Mouse (Mus musculus): Measurements from ENCODE around the gene Dnmt3a. TPM values are rescaled to one million over a fixed set of nuclear protein-coding genes. Genes with fewer than 3 reads are reported as not detected.

Dnmt3a gene
- polyA plus RNA-seq, 1 experiment from 2014 or later, result 53.8 TPM

DNA sequence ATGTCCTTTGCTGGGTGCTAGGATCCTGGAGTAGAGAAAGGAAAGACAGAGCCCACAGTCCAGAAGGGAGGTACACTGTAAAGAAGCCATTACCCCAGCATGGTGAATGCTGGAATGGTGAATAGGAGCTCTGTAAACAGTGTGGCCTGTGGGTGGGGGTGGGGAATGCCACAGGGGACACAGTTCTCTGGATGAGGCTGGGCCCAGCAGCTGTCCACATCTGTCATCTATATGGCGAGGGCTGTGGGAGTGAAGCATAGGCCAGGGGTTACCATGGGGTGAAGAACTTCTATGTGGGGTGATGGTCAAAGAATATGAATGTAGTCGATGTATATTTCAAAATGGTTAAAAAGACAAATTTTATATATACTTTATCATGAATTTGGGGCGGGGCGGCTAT, 52.9 kb downstream of the Dnmt3a start:
- WGBS, result 81% methylated on average over 4 of the region's 4 CpGs
- Histone ChIP-seq H3K36me3 (ENCODE audit: control insufficient read depth, insufficient read depth, low read length) (0 out of 2 replicates have a peak, but pooled peaks cover 4% of the 10 kb centered on the region), H3K9ac (ENCODE audit: low read depth, low read length) (no peak overlapping the region)

DNA sequence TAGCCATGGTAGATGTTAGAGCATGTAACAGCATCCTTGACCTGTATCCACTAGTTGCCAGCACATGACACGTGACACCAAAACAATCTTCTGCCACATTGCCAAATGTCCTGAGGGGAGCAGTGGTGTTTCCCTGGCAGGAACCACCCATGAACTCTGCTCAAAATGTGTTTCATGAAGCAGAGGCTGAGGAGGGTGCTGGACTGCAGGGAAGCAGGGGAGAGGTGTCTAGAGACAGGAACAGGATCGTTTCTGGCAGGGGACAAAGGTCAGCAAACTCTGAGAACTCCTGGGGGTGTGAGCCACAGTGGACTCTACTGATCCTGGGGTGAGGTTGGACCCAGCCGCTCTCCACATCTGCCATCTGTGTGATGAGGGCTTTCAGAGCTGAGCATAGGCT, 53.7 kb downstream of the Dnmt3a start:
- no peak overlapping the region for H3K9ac ChIP-seq (ENCODE audit: low read depth, low read length)
- no peak overlapping the region for H3K27ac ChIP-seq (ENCODE audit: low read length)
- H3K36me3 ChIP-seq (ENCODE audit: control insufficient read depth, insufficient read depth, low read length), result 0 out of 2 replicates have a peak, but pooled peaks cover 4% of the 10 kb centered on the region
- no peak overlapping the region for H3K4me2 ChIP-seq (ENCODE audit: low read depth, low read length)
- peaks cover 39% of the 10 kb centered on the region for H3K4me1 ChIP-seq (ENCODE audit: control insufficient read depth, insufficient read depth, low read length)
- no peaks in the 10 kb centered on the region for H3K9me3 ChIP-seq (ENCODE audit: control insufficient read depth, low read length)
- no peaks in the 10 kb centered on the region for H3K27me3 ChIP-seq (replicated peaks; ENCODE audit: control insufficient read depth, insufficient read depth, low read length)
- H3K4me3 ChIP-seq (ENCODE audit: low read length), result no peak overlapping the region
- 56% methylated on average over 3 of the region's 3 CpGs for WGBS
- ATAC-seq, result no peak

More for the DNA sequence above, 52.9 kb downstream of the Dnmt3a start:
- Histone ChIP-seq H3K4me2 (ENCODE audit: low read depth, low read length) (no peak overlapping the region), H3K4me3 (ENCODE audit: low read length) (no peak overlapping the region), H3K27ac (ENCODE audit: low read length) (no peak overlapping the region), H3K9me3 (ENCODE audit: control insufficient read depth, low read length) (no peaks in the 10 kb centered on the region), H3K27me3 (replicated peaks; ENCODE audit: control insufficient read depth, insufficient read depth, low read length) (no peaks in the 10 kb centered on the region), H3K4me1 (ENCODE audit: control insufficient read depth, insufficient read depth, low read length) (peaks cover 41% of the 10 kb centered on the region)
- ATAC-seq, result no peak

DNA sequence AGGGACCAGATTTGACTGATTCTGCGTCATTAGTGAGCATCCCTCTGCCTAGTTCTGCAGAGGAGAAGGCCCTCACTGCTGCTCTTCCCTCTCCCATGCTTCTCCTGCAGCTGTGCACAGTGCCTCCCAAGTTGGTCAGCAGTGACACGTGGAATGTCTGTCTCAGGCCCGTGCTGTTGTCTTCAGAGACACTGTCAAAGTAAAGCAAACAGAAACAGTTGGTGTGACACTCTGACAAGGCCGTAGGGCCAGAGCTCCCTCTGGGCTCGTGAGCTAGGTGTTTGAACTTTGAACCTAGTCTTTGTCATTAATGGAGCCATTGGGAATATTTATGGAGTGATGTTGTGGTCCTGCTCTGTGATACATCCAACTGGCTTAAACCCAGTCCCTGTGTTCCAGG, 54.2 kb downstream of the Dnmt3a start:
- ATAC-seq, result no peak
- Histone ChIP-seq H3K9me3 (ENCODE audit: control insufficient read depth, low read length) (no peaks in the 10 kb centered on the region), H3K36me3 (ENCODE audit: control insufficient read depth, insufficient read depth, low read length) (0 out of 2 replicates have a peak, but pooled peaks cover 4% of the 10 kb centered on the region), H3K4me3 (ENCODE audit: low read length) (no peak overlapping the region), H3K27ac (ENCODE audit: low read length) (no peak overlapping the region), H3K4me1 (ENCODE audit: control insufficient read depth, insufficient read depth, low read length) (peaks cover 35% of the 10 kb centered on the region), H3K27me3 (replicated peaks; ENCODE audit: control insufficient read depth, insufficient read depth, low read length) (no peaks in the 10 kb centered on the region), H3K4me2 (ENCODE audit: low read depth, low read length) (no peak overlapping the region), H3K9ac (ENCODE audit: low read depth, low read length) (no peak overlapping the region)
- WGBS, result 46% methylated on average over 5 of the region's 5 CpGs

DNA sequence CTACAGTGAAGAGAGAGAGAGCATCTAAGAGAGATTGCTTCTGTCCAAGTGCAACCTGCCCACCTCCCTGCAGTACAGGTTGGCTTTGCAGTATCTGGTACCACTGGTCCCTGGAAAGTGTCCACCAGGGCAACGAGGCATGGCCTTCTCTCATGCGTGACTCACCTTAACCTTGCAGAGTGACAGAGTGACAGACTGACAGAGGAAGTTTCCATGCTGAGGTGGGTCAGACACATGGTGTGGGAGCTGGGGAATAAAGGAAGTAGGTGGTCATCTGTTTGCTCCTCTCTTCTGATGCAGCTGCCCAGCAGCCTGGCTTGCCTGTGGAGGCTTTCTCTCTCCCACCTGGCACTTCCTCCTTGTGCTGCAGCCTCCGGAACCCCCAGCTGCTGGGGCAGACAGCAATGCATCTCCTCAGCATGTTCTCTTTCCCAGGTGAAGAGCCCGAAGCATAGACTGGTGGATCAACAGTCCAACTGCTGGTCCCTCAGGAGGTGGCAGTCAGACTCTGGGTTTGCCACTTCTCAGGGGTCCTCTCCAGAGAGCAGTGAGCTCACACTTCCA, 55.9 kb downstream of the Dnmt3a start:
- no peak for ATAC-seq
- Histone ChIP-seq H3K4me3 (ENCODE audit: low read length) (no peak overlapping the region), H3K27ac (ENCODE audit: low read length) (no peak overlapping the region), H3K9ac (ENCODE audit: low read depth, low read length) (no peak overlapping the region), H3K36me3 (ENCODE audit: control insufficient read depth, insufficient read depth, low read length) (peaks cover 15% of the 10 kb centered on the region; the same call in 1 of the 2 replicates), H3K27me3 (replicated peaks; ENCODE audit: control insufficient read depth, insufficient read depth, low read length) (no peaks in the 10 kb centered on the region), H3K9me3 (ENCODE audit: control insufficient read depth, low read length) (no peaks in the 10 kb centered on the region), H3K4me2 (ENCODE audit: low read depth, low read length) (no peak overlapping the region), H3K4me1 (ENCODE audit: control insufficient read depth, insufficient read depth, low read length) (peaks cover 32% of the 10 kb centered on the region)
- 73% methylated on average over 4 of the region's 4 CpGs for WGBS

DNA sequence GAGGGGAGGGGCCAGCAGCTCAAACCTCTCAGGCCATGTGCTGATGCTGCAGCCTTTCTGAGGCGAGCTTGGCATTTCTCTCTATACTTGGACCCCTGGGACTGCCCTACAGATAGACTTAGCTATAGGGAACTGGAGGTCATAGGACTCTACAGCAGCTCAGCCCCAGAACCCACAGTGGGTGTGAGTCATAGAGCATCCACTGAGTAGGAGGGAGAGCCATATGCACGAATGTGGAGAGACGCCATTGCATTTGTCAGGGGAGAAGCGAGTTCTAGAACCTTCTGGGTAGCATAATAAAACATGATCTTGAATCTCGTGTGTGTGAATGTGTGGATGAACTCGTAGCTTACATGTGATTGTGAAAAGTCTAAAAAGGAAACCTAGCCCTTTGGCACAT, 56.4 kb downstream of the Dnmt3a start:
- H3K4me3 ChIP-seq (ENCODE audit: low read length), result no peak overlapping the region
- peaks cover 15% of the 10 kb centered on the region; the same call in 1 of the 2 replicates for H3K36me3 ChIP-seq (ENCODE audit: control insufficient read depth, insufficient read depth, low read length)
- no peak for ATAC-seq
- H3K27me3 ChIP-seq (replicated peaks; ENCODE audit: control insufficient read depth, insufficient read depth, low read length), result no peaks in the 10 kb centered on the region
- H3K4me1 ChIP-seq (ENCODE audit: control insufficient read depth, insufficient read depth, low read length), result peaks cover 32% of the 10 kb centered on the region
- H3K4me2 ChIP-seq (ENCODE audit: low read depth, low read length), result no peak overlapping the region
- H3K9me3 ChIP-seq (ENCODE audit: control insufficient read depth, low read length), result no peaks in the 10 kb centered on the region
- H3K27ac ChIP-seq (ENCODE audit: low read length), result no peak overlapping the region
- no peak overlapping the region for H3K9ac ChIP-seq (ENCODE audit: low read depth, low read length)
- WGBS, result 87% methylated on average over 6 of the region's 6 CpGs

DNA sequence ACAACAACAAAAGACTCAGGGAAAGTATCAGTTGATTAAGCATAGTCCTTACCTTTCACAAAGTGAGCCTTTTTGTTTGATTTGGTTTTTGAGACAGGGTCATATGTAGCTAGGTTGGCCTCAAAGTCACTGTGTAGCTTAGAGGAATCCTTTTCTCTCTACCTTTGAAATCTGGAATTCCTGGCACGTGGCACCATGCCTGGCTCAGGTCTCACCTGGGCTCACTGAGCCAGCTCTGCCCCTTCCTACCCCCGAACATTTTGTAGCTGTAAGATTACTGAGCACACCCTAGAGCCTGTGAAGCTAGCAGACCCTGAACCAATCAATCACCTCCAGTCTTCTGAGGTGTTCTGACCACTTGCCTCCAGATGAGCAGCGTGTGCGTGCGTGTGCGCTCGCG, 58.4 kb downstream of the Dnmt3a start:
- no peak for ATAC-seq
- H3K36me3 ChIP-seq (ENCODE audit: control insufficient read depth, insufficient read depth, low read length), result peaks cover 23% of the 10 kb centered on the region
- WGBS, result 89% methylated on average over 8 of the region's 8 CpGs

DNA sequence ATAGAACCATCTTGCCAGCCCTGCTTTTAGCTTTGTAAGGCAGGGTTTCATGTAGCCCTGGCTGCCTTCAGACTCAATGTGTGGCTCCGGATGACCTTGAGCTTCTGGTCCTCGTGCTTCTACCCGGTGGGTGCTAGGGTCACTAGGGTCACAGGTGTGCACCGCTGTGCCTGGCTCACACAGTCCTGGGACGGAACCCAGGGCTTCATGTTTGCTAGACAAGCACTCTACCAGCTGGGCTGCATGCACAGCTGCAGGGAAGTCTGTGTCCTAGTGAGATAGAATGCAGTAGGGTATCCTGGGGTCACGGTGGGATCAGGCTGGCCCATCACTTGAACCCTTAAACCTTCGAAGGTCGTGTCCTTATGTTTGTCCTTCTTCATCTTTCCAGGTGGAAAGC, 59.8 kb downstream of the Dnmt3a start:
- 82% methylated on average over 8 of the region's 8 CpGs for WGBS
- Histone ChIP-seq H3K4me3 (ENCODE audit: low read length) (no peak overlapping the region), H3K4me1 (ENCODE audit: control insufficient read depth, insufficient read depth, low read length) (peaks cover 26% of the 10 kb centered on the region), H3K9me3 (ENCODE audit: control insufficient read depth, low read length) (no peaks in the 10 kb centered on the region), H3K27ac (ENCODE audit: low read length) (no peak overlapping the region), H3K4me2 (ENCODE audit: low read depth, low read length) (no peak overlapping the region), H3K9ac (ENCODE audit: low read depth, low read length) (no peak overlapping the region), H3K36me3 (ENCODE audit: control insufficient read depth, insufficient read depth, low read length) (peaks cover 23% of the 10 kb centered on the region), H3K27me3 (replicated peaks; ENCODE audit: control insufficient read depth, insufficient read depth, low read length) (no peaks in the 10 kb centered on the region)
- ATAC-seq, result no peak

More for the DNA sequence above, 58.4 kb downstream of the Dnmt3a start:
- Histone ChIP-seq H3K4me1 (ENCODE audit: control insufficient read depth, insufficient read depth, low read length) (peaks cover 29% of the 10 kb centered on the region), H3K4me2 (ENCODE audit: low read depth, low read length) (no peak overlapping the region), H3K27me3 (replicated peaks; ENCODE audit: control insufficient read depth, insufficient read depth, low read length) (no peaks in the 10 kb centered on the region), H3K4me3 (ENCODE audit: low read length) (no peak overlapping the region), H3K27ac (ENCODE audit: low read length) (no peak overlapping the region), H3K9me3 (ENCODE audit: control insufficient read depth, low read length) (no peaks in the 10 kb centered on the region), H3K9ac (ENCODE audit: low read depth, low read length) (no peak overlapping the region)

DNA sequence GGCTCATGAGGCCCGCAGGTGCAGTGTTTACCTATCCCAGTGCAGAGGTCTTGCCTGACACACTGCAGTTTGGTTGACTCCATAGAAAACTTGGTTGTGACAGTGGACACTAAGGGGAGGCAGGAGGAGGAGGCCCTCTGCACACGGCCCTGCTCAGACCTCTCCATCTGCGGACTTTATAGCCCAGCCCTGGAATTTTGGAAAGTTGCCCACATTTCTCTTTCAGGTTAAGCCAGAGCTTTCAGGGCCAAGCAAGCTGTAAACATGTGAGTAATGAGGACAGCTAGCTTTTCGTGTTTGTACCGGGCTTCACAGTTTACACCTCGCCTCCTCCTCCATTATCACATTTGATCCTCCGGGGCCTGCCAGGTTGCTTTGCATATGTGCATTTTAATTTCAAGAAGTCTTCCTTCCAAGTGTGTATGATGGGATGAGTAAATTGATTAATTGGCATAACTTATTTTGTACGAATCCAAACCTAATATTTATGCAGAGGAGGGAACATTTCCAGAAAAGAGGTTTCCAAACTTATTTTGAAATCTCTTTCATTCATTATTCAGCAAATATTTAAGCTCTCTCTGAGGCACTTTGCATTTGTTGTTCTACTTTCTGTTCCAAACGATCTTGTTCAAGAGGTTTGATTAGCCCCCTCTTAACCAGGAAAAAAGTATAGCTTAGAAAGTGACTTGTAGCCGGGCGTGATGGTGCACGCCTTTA, 61.0 kb downstream of the Dnmt3a start:
- peak; percentile 9; the same call in 1 of the 2 replicates for ATAC-seq
- Histone ChIP-seq H3K4me3 (ENCODE audit: low read length) (no peak overlapping the region), H3K4me2 (ENCODE audit: low read depth, low read length) (no peak overlapping the region), H3K9me3 (ENCODE audit: control insufficient read depth, low read length) (no peaks in the 10 kb centered on the region), H3K4me1 (ENCODE audit: control insufficient read depth, insufficient read depth, low read length) (peaks cover 32% of the 10 kb centered on the region), H3K36me3 (ENCODE audit: control insufficient read depth, insufficient read depth, low read length) (peaks cover 18% of the 10 kb centered on the region), H3K27me3 (replicated peaks; ENCODE audit: control insufficient read depth, insufficient read depth, low read length) (no peaks in the 10 kb centered on the region), H3K27ac (ENCODE audit: low read length) (0 out of 2 replicates have a peak overlapping the region, but pooled peaks have one; percentile 11), H3K9ac (ENCODE audit: low read depth, low read length) (no peak overlapping the region)
- 56% methylated on average over 12 of the region's 12 CpGs for WGBS

DNA sequence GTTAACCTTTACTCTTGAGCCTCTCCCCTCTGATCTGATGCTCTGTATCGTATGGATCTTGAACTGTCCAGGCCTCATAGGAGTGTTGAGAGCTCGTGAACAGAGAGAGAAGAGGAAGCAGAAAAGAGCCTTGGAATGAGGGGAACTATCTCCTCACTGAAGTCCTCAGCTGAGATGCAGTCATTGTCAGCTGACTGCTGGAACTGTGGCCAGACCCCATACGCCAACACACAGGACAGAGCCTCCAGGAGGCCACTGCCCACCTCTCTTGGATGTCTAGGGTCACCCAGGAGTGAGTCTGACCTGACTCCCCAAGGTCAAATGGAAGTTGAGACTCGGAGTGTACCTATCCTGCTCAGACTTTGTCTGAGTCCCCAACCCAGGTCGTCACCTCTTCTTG, 62.3 kb downstream of the Dnmt3a start:
- H3K4me3 ChIP-seq (ENCODE audit: low read length), result no peak overlapping the region
- 81% methylated on average over 5 of the region's 5 CpGs for WGBS
- no peak overlapping the region for H3K27ac ChIP-seq (ENCODE audit: low read length)
- H3K9ac ChIP-seq (ENCODE audit: low read depth, low read length), result no peak overlapping the region
- no peak overlapping the region for H3K4me2 ChIP-seq (ENCODE audit: low read depth, low read length)
- H3K27me3 ChIP-seq (replicated peaks; ENCODE audit: control insufficient read depth, insufficient read depth, low read length), result no peaks in the 10 kb centered on the region
- peaks cover 18% of the 10 kb centered on the region for H3K36me3 ChIP-seq (ENCODE audit: control insufficient read depth, insufficient read depth, low read length)
- H3K9me3 ChIP-seq (ENCODE audit: control insufficient read depth, low read length), result no peaks in the 10 kb centered on the region
- H3K4me1 ChIP-seq (ENCODE audit: control insufficient read depth, insufficient read depth, low read length), result peaks cover 39% of the 10 kb centered on the region
- ATAC-seq, result no peak
